Mouse (Mus musculus) CH12.LX (cell line): ENCODE measurements around the gene Ifi35. TPM values are rescaled to one million over a fixed set of nuclear protein-coding genes. Genes with fewer than 3 reads are reported as not detected.

Experiments used
- DNase-seq: peaks from one replicate; pipeline ENCODE4 v3.0.0-alpha.2; 2013; ENCODE audit errors: extremely low read depth
- H3K27ac ChIP-seq: 2 replicates; pipeline ENCODE4 v1.5.1; 2012; ENCODE audit warnings: low read depth, mild to moderate bottlenecking, control low read depth, moderate library complexity; ENCODE audit not compliant: insufficient read depth
- H3K27me3 ChIP-seq: replicated peaks from 2 replicates; pipeline ENCODE3; 2012; ENCODE audit warnings: inconsistent platforms
- H3K36me3 ChIP-seq, 2 experiments: replicated peaks in 1 of 2; 2 replicates each; pipeline versions ENCODE3 to v1.6.1; 2012; ENCODE audit warnings: inconsistent platforms in 1 of 2, low read length in 1 of 2, mild to moderate bottlenecking in 1 of 2, mixed read lengths in 1 of 2, moderate library complexity in 1 of 2; ENCODE audit not compliant: control insufficient read depth in 1 of 2, insufficient read depth in 1 of 2
- H3K4me1 ChIP-seq, 2 experiments: 2 replicates each; pipeline ENCODE4 v1.6.1; 2012; ENCODE audit warnings: inconsistent platforms in 1 of 2, moderate library complexity in 1 of 2; ENCODE audit not compliant: insufficient read depth in 2 of 2, control insufficient read depth in 1 of 2
- H3K4me2 ChIP-seq: 2 replicates; pipeline ENCODE4 v1.6.1; 2012; ENCODE audit warnings: low read depth, mild to moderate bottlenecking, control low read depth; ENCODE audit not compliant: poor library complexity, insufficient read depth, severe bottlenecking
- H3K4me3 ChIP-seq, 3 experiments: fragments of 150-350 bp in 1 of 3; sonication (generic) in 1 of 3; replicated peaks in 1 of 3; 2 replicates each; pipeline versions ENCODE3 to v1.5.1; 2011 to 2012; ENCODE audit warnings: low read depth in 2 of 3, low read length in 2 of 3, mild to moderate bottlenecking in 2 of 3, moderate library complexity in 2 of 3, control low read depth in 1 of 3, improper control_type of control experiment in 1 of 3, inconsistent platforms in 1 of 3, mixed read lengths in 1 of 3; ENCODE audit not compliant: poor library complexity in 1 of 3
- H3K79me2 ChIP-seq: replicated peaks from 2 replicates; pipeline ENCODE4 v1.6.1; 2012; ENCODE audit warnings: mild to moderate bottlenecking, moderate library complexity; ENCODE audit not compliant: control insufficient read depth, poor library complexity, insufficient read depth, severe bottlenecking; ENCODE audit errors: extremely low read depth
- H3K9ac ChIP-seq: 2 replicates; pipeline ENCODE4 v1.6.1; 2012; ENCODE audit warnings: low read depth, mild to moderate bottlenecking, control low read depth, moderate library complexity; ENCODE audit not compliant: insufficient read depth
- H3K9me3 ChIP-seq: replicated peaks from 2 replicates; pipeline ENCODE3; 2012; ENCODE audit warnings: low read length, inconsistent platforms, mixed read lengths
- BHLHE40 ChIP-seq: IDR thresholded peaks from 2 replicates; pipeline ENCODE4 v1.6.1; 2011; ENCODE audit warnings: mild to moderate bottlenecking, low read depth, low read length, improper control_type of control experiment
- CHD1 ChIP-seq: IDR thresholded peaks from 2 replicates; pipeline ENCODE4 v1.6.1; 2012; ENCODE audit warnings: low read depth, low read length, improper control_type of control experiment, inconsistent platforms
- CHD2 ChIP-seq: IDR thresholded peaks from 2 replicates; pipeline ENCODE4 v1.6.1; 2011; ENCODE audit warnings: low read length, improper control_type of control experiment
- CTCF ChIP-seq, 2 experiments: IDR thresholded peaks in 1 of 2; conservative IDR thresholded peaks in 1 of 2; 2 replicates each; pipeline ENCODE4 v1.5.1; 2011 to 2012; ENCODE audit warnings: low read depth in 2 of 2, low read length in 2 of 2, improper control_type of control experiment in 1 of 2, inconsistent platforms in 1 of 2, mild to moderate bottlenecking in 1 of 2, moderate library complexity in 1 of 2
- E2F4 ChIP-seq: IDR thresholded peaks from 2 replicates; pipeline ENCODE4 v1.6.1; 2011; ENCODE audit warnings: low read depth, low read length, improper control_type of control experiment; ENCODE audit not compliant: insufficient replicate concordance
- ELF1 ChIP-seq: IDR thresholded peaks from 2 replicates; pipeline ENCODE4 v1.6.1; 2014; ENCODE audit warnings: low read depth, mild to moderate bottlenecking, inconsistent platforms, low read length, improper control_type of control experiment
- EP300 ChIP-seq: IDR thresholded peaks from 2 replicates; pipeline ENCODE4 v1.6.1; 2011; ENCODE audit warnings: low read length, improper control_type of control experiment
- ETS1 ChIP-seq: conservative IDR thresholded peaks from 2 replicates; pipeline ENCODE4 v1.6.1; 2012; ENCODE audit warnings: low read depth, mild to moderate bottlenecking, inconsistent platforms, low read length, improper control_type of control experiment, moderate library complexity
- GABPA ChIP-seq: IDR thresholded peaks from 2 replicates; pipeline ENCODE4 v1.6.1; 2012; ENCODE audit warnings: low read depth, low read length, improper control_type of control experiment, inconsistent platforms; ENCODE audit not compliant: insufficient replicate concordance
- HCFC1 ChIP-seq: IDR thresholded peaks from 2 replicates; pipeline ENCODE4 v1.6.1; 2012; ENCODE audit warnings: low read depth, mild to moderate bottlenecking, inconsistent platforms, low read length, improper control_type of control experiment
- IRF4 ChIP-seq: IDR thresholded peaks from 2 replicates; pipeline ENCODE4 v1.6.1; 2014; ENCODE audit warnings: low read depth, mild to moderate bottlenecking, inconsistent platforms, low read length, improper control_type of control experiment
- JUN ChIP-seq: IDR thresholded peaks from 2 replicates; pipeline ENCODE4 v1.6.1; 2011; ENCODE audit warnings: low read depth, mild to moderate bottlenecking, low read length, improper control_type of control experiment, moderate library complexity; ENCODE audit not compliant: insufficient read depth
- JUND ChIP-seq: conservative IDR thresholded peaks from 2 replicates; pipeline ENCODE4 v1.6.1; 2011; ENCODE audit warnings: low read depth, low read length, improper control_type of control experiment
- KAT2A ChIP-seq: IDR thresholded peaks from 2 replicates; pipeline ENCODE4 v1.6.1; 2012; ENCODE audit warnings: low read length, improper control_type of control experiment, inconsistent platforms; ENCODE audit not compliant: insufficient replicate concordance
- MAFK ChIP-seq: IDR thresholded peaks from 2 replicates; pipeline ENCODE4 v1.6.1; 2011; ENCODE audit warnings: low read length, improper control_type of control experiment; ENCODE audit not compliant: insufficient replicate concordance
- MAX ChIP-seq: IDR thresholded peaks from 2 replicates; pipeline ENCODE4 v1.6.1; 2011; ENCODE audit warnings: low read length, improper control_type of control experiment
- MAZ ChIP-seq: IDR thresholded peaks from 2 replicates; pipeline ENCODE4 v1.6.1; 2012; ENCODE audit warnings: low read depth, mild to moderate bottlenecking, inconsistent platforms, low read length, improper control_type of control experiment, moderate library complexity
- MEF2A ChIP-seq: IDR thresholded peaks from 2 replicates; pipeline ENCODE4 v1.6.1; 2014; ENCODE audit warnings: low read depth, mild to moderate bottlenecking, inconsistent platforms, low read length, improper control_type of control experiment, borderline replicate concordance
- MXI1 ChIP-seq: IDR thresholded peaks from 2 replicates; pipeline ENCODE4 v1.6.1; 2011; ENCODE audit warnings: mild to moderate bottlenecking, low read depth, low read length, improper control_type of control experiment
- MYC ChIP-seq: IDR thresholded peaks from 2 replicates; pipeline ENCODE4 v1.6.1; 2011; ENCODE audit warnings: low read depth, mild to moderate bottlenecking, improper control_type of control experiment, low read length
- NELFE ChIP-seq: IDR thresholded peaks from 2 replicates; pipeline ENCODE4 v1.6.1; 2011; ENCODE audit warnings: low read depth, low read length, improper control_type of control experiment
- NRF1 ChIP-seq: IDR thresholded peaks from 2 replicates; pipeline ENCODE4 v1.6.1; 2014; ENCODE audit warnings: low read depth, mild to moderate bottlenecking, inconsistent platforms, low read length, improper control_type of control experiment, moderate library complexity
- PAX5 ChIP-seq: IDR thresholded peaks from 2 replicates; pipeline ENCODE4 v1.6.1; 2012; ENCODE audit warnings: low read length, inconsistent platforms, mixed read lengths
- POLR2A ChIP-seq: IDR thresholded peaks from 2 replicates; pipeline ENCODE4 v1.6.1; 2011; ENCODE audit warnings: low read depth, mild to moderate bottlenecking, improper control_type of control experiment, low read length
- POLR2AphosphoS2 ChIP-seq: IDR thresholded peaks from 2 replicates; pipeline ENCODE4 v1.6.1; 2011; ENCODE audit warnings: low read depth, low read length, improper control_type of control experiment
- RAD21 ChIP-seq: IDR thresholded peaks from 2 replicates; pipeline ENCODE4 v1.6.1; 2011; ENCODE audit warnings: low read depth, mild to moderate bottlenecking, low read length, improper control_type of control experiment, moderate library complexity
- RCOR1 ChIP-seq: conservative IDR thresholded peaks from 2 replicates; pipeline ENCODE4 v1.6.1; 2012; ENCODE audit warnings: low read depth, mild to moderate bottlenecking, inconsistent platforms, low read length, improper control_type of control experiment
- SIN3A ChIP-seq: IDR thresholded peaks from 2 replicates; pipeline ENCODE4 v1.6.1; 2012; ENCODE audit warnings: low read length, improper control_type of control experiment, inconsistent platforms
- SMC3 ChIP-seq: IDR thresholded peaks from 2 replicates; pipeline ENCODE4 v1.6.1; 2011; ENCODE audit warnings: low read depth, low read length, improper control_type of control experiment
- TBP ChIP-seq: conservative IDR thresholded peaks from 2 replicates; pipeline ENCODE4 v1.6.1; 2011; ENCODE audit warnings: low read depth, low read length, improper control_type of control experiment
- TCF12 ChIP-seq: IDR thresholded peaks from 2 replicates; pipeline ENCODE4 v1.6.1; 2014; ENCODE audit warnings: low read depth, mild to moderate bottlenecking, inconsistent platforms, low read length, improper control_type of control experiment
- UBTF ChIP-seq: IDR thresholded peaks from 2 replicates; pipeline ENCODE4 v1.6.1; 2012; ENCODE audit warnings: low read depth, mild to moderate bottlenecking, inconsistent platforms, low read length, improper control_type of control experiment, moderate library complexity
- USF1 ChIP-seq: IDR thresholded peaks from 2 replicates; pipeline ENCODE4 v1.6.1; 2014; ENCODE audit warnings: low read depth, mild to moderate bottlenecking, inconsistent platforms, low read length, improper control_type of control experiment
- USF2 ChIP-seq: conservative IDR thresholded peaks from 2 replicates; pipeline ENCODE4 v1.6.1; 2011; ENCODE audit warnings: low read depth, low read length, improper control_type of control experiment
- ZC3H11A ChIP-seq: IDR thresholded peaks from 2 replicates; pipeline ENCODE4 v1.6.1; 2012; ENCODE audit warnings: low read depth, mild to moderate bottlenecking, inconsistent platforms, low read length, improper control_type of control experiment
- ZKSCAN1 ChIP-seq: IDR thresholded peaks from 2 replicates; pipeline ENCODE4 v1.6.1; 2012; ENCODE audit warnings: low read depth, inconsistent platforms, low read length, improper control_type of control experiment, borderline replicate concordance
- ZMIZ1 ChIP-seq: IDR thresholded peaks from 2 replicates; pipeline ENCODE4 v1.6.1; 2012; ENCODE audit warnings: low read depth, mild to moderate bottlenecking, inconsistent platforms, low read length, improper control_type of control experiment
- ZNF384 ChIP-seq: IDR thresholded peaks from 2 replicates; pipeline ENCODE4 v1.6.1; 2012; ENCODE audit warnings: low read depth, low read length, improper control_type of control experiment, inconsistent platforms
- dilution Hi-C: fragments of 300-500 bp; cut with MboI; formaldehyde crosslinking; loops from 2 replicates; pipeline ENCODE4 v1.14.3; 2020; ENCODE audit warnings: low sequenced_read_pairs; ENCODE audit not compliant: extremely low pct_unique_long_range_greater_than_20kb, extremely low pct_ligation_motif_present
- in situ Hi-C: fragments of 300-500 bp; cut with MboI; formaldehyde crosslinking; loops from 3 replicates; pipeline ENCODE4 v1.14.3; 2019; ENCODE audit warnings: low sequenced_read_pairs, low pct_ligation_motif_present, low pct_unique_long_range_greater_than_20kb, mixed read lengths
- polyA plus RNA-seq: library from polyadenylated mRNA; unstranded; fragments of >175 nt; gene quantifications from 2 replicates; pipeline ENCODE4 v1.2.1, GENCODE M21; 2012; ENCODE audit warnings: low read depth; ENCODE audit not compliant: insufficient read length
- total RNA-seq, 2 experiments: library from RNA; depleted of rRNA; stranded (reverse); fragments of 300-350 nt in 1 of 2; fragments of >200 nt in 1 of 2; gene quantifications; 2 replicates each; pipeline ENCODE4 v1.2.3; 2012 to 2014

Gene Ifi35
- total and polyA plus RNA-seq, 3 experiments = 49.3 to 79.1 (median 63.7) TPM

DNA sequence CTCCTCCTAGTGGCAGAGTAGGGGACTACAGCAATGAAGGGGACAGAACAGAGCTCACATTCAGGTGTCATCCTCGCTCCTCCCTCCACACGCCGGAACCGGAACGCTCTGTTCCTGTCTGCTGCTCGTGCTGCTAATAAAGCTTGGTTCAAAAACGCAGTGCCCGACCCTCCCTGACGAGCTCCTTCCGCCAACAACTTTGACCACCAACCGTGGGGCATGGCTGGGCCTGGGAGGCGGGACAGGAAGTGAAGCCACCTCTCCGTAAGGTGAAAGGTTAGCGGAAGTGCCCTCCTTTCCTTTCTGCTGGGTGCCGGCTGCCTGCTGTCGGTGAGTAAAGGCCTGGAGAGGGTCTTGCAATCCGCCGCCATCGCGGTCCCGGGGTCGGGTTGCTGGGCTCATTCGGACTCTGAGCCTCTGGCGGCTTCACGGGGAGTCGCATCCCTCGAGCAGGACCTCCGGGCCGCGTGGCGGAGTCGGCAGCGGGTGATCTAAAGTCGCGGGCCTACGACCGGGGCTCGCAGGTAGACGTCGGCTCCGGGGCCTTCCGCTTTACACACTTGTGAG, 6.0 kb upstream of the Ifi35 start, which contains the start of gene Rpl27:
Rpl27 (plus strand) TSS at position 172 of the 567 bp plus-strand sequence.
- peak; percentile 100 for DNase-seq
- TF ChIP-seq ELF1 (peak; percentile 100), CHD1 (no peak), NRF1 (peak; percentile 61), TBP (peak; percentile 97), ZC3H11A (no peak), RAD21 (peak; percentile 65), MAX (peak; percentile 91), BHLHE40 (peak; percentile 64), ZMIZ1 (peak; percentile 97), ZKSCAN1 (no peak; the same call in 1 of the 2 replicates), CHD2 (peak; percentile 96), MEF2A (peak; percentile 91), CTCF (conservative IDR thresholded peaks at IDR 0.05 in 1 of 2, IDR thresholded peaks at IDR 0.05 in 1 of 2; ENCODE audit: low read depth in 2 of 2, low read length in 2 of 2) (peak; percentile 74 to 93), USF2 (no peak), GABPA (peak; percentile 86; the same call in 1 of the 2 replicates), EP300 (no peak; the same call in 1 of the 2 replicates), UBTF (peak; percentile 51; the same call in 1 of the 2 replicates), SMC3 (peak; percentile 68), ZNF384 (peak; percentile 75), POLR2A (peak; percentile 99), MYC (peak; percentile 99), RCOR1 (no peak), IRF4 (peak; percentile 80; the same call in 1 of the 2 replicates), MXI1 (peak; percentile 57; the same call in 1 of the 2 replicates), PAX5 (no peak), NELFE (peak; percentile 98), MAZ (peak; percentile 98; the same call in 1 of the 2 replicates), HCFC1 (peak; percentile 95), USF1 (no peak; the same call in 1 of the 2 replicates), E2F4 (no peak), ETS1 (peak; percentile 76), TCF12 (peak; percentile 97), JUND (peak; percentile 59; the same call in 1 of the 2 replicates), KAT2A (peak; percentile 99), POLR2AphosphoS2 (peak; percentile 73; the same call in 1 of the 2 replicates), SIN3A (peak; percentile 97), MAFK (no peak), JUN (no peak)
- dilution Hi-C loops = no loop called here

More for the DNA sequence above, 6.0 kb upstream of the Ifi35 start, which contains the start of gene Rpl27:
- in situ Hi-C loops = no loop called here
- H3K36me3 ChIP-seq = peaks cover 29 to 33% of the 10 kb centered on the region in 2 experiments
- peak within 1 kb of the TSS; percentile 100 for H3K9ac ChIP-seq
- peaks cover 32% of the 10 kb centered on the region for H3K79me2 ChIP-seq
- peak within 1 kb of the TSS; percentile 97 for H3K4me2 ChIP-seq
- peak within 1 kb of the TSS; percentile 74 to 98 (median 98) for H3K4me3 ChIP-seq
- no peaks in the 10 kb centered on the region for H3K9me3 ChIP-seq
- H3K27me3 ChIP-seq = no peaks in the 10 kb centered on the region
- peak within 1 kb of the TSS; percentile 72 for H3K27ac ChIP-seq
- H3K4me1 ChIP-seq = peaks cover 12 to 25% of the 10 kb centered on the region in 2 experiments
